Mouse (Mus musculus) neural tube, embryonic 10.5 days (tissue): ENCODE results near the gene Rcor2.

ENCODE experiments used
- DNase-seq: peaks from one replicate; pipeline ENCODE4 v3.0.0-alpha.2; 2017; ENCODE audit warnings: low spot score; ENCODE audit errors: extremely low spot score

Gene Rcor2

GRCm38 (mm10) chr19:7267091-7267741 is at the start of gene Rcor2:
Gene Rcor2 (plus strand): TSS chr19:7267325.
- DNase-seq = peak; percentile 84

- no peak for DNase-seq
Observed at GRCm38 (mm10) chr19:7217926-7218267, 49.2 kb upstream of the Rcor2 start.

GRCm38 (mm10) chr19:7218753-7219152 is 48.4 kb upstream of the Rcor2 start:
- DNase-seq = no peak

GRCm38 (mm10) chr19:7222196-7222595 is 44.9 kb upstream of the Rcor2 start:
- no peak for DNase-seq

GRCm38 (mm10) chr19:7223488-7223887 is 43.6 kb upstream of the Rcor2 start:
- DNase-seq = no peak

GRCm38 (mm10) chr19:7224253-7224652 is 42.9 kb upstream of the Rcor2 start:
- no peak for DNase-seq

- no peak for DNase-seq
Observed at GRCm38 (mm10) chr19:7225096-7225690, 41.9 kb upstream of the Rcor2 start.

- DNase-seq = no peak
Observed at GRCm38 (mm10) chr19:7226511-7226914, 40.6 kb upstream of the Rcor2 start.

- DNase-seq = peak; percentile 63
Observed at GRCm38 (mm10) chr19:7234537-7235221, 32.4 kb upstream of the Rcor2 start.

- DNase-seq = no peak
Observed at GRCm38 (mm10) chr19:7235461-7235860, 31.7 kb upstream of the Rcor2 start.

GRCm38 (mm10) chr19:7236011-7236410 is 31.1 kb upstream of the Rcor2 start:
- DNase-seq = no peak

- no peak for DNase-seq
Observed at GRCm38 (mm10) chr19:7236742-7237141, 30.4 kb upstream of the Rcor2 start.

- DNase-seq = no peak
Observed at GRCm38 (mm10) chr19:7239574-7239973, 27.6 kb upstream of the Rcor2 start.

- peak; percentile 40 for DNase-seq
Observed at GRCm38 (mm10) chr19:7240291-7240690, 26.8 kb upstream of the Rcor2 start.

- DNase-seq = peak; percentile 95
Observed at GRCm38 (mm10) chr19:7240782-7241690, 26.1 kb upstream of the Rcor2 start, which contains the start of gene Naa40. Gene Naa40 (minus strand): TSS chr19:7241183.

- DNase-seq = no peak
Observed at GRCm38 (mm10) chr19:7246021-7246420, 21.1 kb upstream of the Rcor2 start.

- no peak for DNase-seq
Observed at GRCm38 (mm10) chr19:7257881-7258280, 9.2 kb upstream of the Rcor2 start.

GRCm38 (mm10) chr19:7261476-7261875 is 5.6 kb upstream of the Rcor2 start:
- DNase-seq = no peak

GRCm38 (mm10) chr19:7261964-7262363 is 5.2 kb upstream of the Rcor2 start:
- DNase-seq = no peak

- DNase-seq = no peak
Observed at GRCm38 (mm10) chr19:7262592-7262991, 4.5 kb upstream of the Rcor2 start.

GRCm38 (mm10) chr19:7264088-7264765 is 2.9 kb upstream of the Rcor2 start:
- DNase-seq = peak; percentile 88
